Mouse (Mus musculus) spleen, postnatal 36 days (tissue): ENCODE measurements around the gene Mthfd1.

Source experiments
- DNase-seq, 2 experiments: peaks; one replicate each; pipeline ENCODE4 v3.0.0; 2022; ENCODE audit warnings: low spot score in 2 of 2, mixed read lengths in 1 of 2

The Mthfd1 gene

DNA sequence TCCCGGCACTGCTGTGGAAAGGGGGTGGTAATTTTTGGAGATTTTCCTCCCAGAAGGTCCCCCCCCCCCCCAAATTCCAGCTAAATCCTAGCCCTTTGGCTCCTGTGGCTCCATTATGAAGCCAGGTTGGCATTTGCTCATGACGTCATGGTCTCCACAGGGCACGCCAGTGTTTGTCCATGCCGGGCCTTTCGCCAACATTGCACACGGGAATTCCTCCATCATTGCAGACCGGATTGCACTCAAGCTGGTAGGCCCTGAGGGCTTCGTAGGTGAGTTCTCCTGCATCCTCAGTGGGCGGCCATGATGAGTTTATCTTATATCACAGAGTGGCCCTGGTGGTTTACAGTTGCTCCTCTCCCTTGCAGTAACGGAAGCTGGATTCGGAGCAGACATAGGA lies 48.4 kb downstream of the Mthfd1 start:
- no peak for DNase-seq

DNA sequence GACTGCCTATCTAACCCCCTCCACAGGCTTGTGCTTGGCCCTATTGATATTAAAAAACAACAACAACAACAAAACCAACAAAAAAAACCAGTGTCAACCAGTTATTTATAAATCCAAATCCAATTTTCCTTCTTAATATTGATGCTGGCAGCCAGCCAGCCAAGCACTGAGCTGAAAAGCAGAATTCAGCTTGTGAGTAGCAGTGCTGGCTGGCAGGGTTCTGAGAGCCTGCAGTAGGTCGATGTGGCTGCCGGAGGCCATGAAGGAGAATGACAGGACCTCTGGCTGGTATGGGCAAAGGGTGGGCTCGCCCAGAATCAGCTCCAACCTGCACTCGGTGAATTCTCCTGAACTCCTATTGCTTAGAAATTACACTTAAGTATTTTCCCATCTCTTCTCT lies 49.1 kb downstream of the Mthfd1 start:
- no peak for DNase-seq

DNA sequence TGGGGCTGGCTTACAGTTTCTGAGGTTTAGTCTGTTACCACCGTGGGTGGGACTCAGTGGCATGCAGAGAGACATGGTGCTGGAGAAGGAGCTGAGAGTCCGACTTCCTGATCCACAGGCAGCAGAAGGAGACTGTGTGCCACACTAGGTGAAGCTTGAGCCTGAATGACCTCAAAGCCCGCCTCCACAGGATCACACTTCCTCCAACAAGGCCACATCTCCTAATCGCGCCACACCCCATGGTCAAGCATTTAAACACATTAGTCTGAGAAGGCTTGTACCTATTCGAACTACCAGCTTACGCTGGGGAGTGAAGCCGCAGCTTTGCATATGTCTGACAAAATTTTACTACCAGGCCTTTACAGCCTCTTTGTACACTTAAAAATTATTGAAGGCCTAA lies 50.0 kb downstream of the Mthfd1 start:
- DNase-seq: no peak

DNA sequence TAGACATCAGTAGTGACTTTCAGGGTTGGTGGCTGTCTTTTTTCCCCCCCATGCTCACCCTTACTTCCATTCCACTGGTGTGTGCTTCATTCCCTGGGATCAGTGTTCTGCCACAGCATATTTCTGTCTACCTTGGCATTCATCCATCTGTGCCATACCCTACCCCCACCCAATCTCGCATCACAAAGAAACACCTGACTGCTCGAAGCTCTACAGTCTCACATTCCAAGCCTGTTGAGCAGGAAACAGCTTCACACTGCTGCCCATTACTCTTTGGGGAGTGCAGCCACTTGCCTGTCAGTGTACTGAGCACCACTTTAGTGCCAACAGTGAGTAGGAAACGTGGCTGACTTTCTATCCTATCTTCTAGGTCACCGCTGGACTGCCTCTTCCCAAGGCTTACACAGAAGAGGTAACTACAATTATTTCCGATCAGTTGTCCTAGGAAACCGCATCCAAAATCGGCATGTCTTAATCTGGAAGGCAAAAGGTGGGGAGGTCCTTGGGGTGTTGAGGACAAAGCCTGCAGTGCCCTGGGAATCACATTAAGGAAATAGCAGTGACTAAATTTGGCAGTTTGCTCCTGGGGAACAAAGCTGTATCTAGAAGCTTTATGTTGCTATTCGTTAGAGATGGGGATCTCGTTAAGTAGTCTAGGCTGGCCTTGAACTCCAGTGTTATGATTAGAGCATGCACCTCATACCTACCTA lies 51.9 kb downstream of the Mthfd1 start:
- DNase-seq: peak; percentile 18 to 29

DNA sequence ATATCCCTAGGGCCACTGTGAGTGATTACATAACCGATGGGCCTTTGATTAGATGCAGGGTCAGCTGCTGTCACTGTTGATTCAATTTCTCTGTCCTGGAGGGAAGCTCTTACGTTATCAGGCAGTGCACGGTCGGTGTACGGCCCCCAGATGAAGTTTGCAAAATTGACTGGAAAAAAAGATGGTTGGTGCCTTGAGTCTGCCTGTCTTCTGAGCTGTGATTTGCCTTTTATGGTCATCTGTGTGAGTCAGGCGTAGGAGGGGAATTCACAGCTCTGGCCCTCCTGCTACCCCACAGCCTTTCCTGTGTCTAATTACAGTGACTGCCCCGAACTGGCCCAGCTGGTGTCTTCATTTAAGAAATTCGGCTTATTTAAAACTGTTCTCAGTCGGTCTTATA lies 52.9 kb downstream of the Mthfd1 start:
- peak; percentile 55 to 58 for DNase-seq

DNA sequence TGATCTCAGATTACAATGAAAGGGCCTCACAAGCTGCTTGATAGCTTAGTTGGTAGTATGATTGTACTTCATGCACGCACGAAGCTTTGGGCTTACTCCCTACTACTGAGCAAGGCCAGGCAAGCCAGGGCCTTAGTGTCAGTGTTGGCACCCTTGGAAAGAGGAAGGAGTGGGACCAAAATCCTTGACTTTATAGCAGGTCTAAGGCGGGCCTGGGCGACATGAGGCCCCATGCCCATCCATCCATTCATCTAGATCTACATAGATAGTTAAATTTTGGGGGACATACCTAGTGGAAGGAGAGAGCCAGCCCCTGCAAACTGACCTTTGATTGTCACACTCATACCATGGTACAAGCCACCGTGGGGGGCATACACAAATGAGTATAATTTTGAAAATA lies 53.3 kb downstream of the Mthfd1 start:
- DNase-seq: no peak

DNA sequence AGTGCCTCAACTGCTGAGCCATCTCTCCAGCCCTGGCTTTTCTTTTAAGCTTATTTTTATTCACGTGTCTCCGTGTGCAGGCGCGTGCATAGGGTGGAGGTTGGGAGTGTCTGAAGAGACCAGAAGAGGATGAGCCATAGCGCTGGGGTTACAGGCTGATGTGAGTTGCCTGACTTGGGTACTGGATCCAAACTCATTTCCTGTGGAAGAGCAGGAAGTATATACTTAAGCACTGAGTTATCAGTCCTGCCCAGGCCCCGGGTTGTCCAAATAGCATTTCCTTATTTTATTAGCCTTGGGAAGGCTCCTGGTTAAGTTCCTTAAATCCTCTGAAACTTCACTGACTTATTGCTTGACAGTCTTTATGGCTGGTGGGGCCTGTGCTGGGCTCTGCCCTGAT lies 54.9 kb downstream of the Mthfd1 start:
- no peak for DNase-seq

DNA sequence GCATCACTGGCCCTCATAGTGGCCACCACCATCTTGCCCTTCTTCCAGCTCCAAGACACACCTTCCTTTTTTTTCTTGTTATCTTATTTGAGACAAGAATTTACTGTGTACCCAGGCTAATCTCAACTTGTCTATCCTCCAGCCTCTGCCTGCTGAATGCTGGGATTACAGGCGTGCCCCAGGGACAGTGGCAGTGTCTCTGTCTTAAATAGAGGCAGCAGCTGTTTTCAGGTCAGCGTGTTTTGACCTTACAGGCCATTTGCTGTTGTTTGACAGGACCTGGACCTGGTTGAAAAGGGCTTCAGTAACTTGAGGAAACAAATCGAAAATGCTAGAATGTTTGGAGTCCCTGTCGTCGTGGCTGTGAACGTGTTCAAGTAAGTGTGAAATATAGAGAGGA lies 55.5 kb downstream of the Mthfd1 start:
- DNase-seq: no peak

DNA sequence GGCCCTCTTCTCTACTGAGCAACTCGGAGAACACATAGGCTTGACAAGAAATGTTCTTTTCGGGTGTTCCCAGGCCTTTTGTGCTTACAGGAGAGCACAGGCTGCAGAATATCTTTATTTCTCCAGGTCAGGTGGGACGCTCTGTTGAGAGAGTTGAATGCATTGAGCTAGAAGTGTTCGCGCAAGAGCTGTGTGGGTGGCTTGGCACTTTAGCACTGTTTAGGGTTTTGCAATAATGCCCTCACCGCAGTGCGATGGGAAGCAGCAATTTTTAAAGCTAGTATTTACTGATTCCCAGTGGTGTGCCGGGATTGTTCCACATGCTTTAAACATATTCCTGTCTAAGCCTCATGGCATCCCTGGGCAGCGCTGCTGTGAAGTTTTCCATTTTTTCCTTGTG lies 56.1 kb downstream of the Mthfd1 start:
- no peak for DNase-seq

DNA sequence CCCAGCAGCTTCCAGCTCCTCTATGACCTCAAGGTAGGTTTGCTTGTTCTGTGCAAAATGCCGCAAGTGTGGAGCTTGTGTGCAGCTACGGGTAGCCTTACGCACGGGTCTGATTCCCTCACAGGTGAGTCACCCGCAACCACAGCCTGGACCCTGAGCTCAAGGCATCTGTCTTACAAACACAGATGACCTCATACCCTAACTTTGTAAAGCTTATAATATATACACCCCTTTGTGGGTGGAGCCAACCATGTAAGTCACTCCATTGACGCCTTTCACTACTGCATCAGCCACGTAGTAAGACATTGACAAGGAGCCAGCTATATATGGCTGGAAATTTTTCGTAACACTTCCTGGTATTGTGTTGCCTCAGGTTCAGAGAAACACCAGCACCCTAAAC lies 56.9 kb downstream of the Mthfd1 start:
- no peak for DNase-seq

DNA sequence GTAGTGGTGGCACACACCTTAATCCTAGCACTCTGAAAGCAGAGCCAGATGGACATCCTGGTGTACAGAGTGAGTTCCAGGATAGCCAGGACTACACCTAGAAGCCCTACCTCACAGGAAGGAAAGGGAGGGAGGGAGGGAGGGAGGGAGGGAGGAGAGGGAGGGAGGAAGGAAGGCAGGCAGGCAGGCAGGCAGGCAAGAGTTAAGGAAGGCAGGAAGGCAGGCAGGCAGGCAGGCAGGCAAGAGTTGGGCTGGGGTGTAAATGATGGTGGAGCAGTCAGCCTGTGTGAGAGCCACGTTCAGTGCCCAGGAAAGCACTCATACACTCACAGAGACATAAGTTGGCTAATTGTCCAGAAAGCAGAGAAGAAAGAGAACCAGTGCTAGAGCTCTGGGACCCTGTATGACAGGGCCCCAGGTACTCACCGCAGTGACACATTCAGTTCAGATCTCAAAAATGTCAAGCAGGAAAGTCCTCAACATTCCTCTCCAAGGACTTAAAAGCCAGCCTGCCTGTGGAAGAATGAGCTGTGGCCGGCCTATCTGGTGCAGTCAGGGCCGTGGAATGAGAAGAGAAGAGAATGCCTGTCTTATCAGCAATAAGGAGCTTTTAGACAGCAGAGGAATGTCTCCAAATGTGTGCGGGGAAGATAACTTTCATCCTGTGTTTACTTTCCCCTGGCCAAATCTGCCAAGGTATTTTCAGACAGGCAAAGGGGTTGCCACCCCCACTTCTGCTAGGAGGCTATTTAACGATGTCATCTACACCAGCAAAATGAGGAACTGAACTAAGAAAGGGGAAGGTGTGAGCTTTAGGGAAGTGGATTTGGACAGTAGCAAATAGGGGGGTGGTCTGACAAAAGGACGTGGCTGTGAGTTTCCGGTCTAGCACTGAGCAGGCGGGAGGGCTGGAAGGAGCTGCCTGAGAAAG lies 63.4 kb downstream of the Mthfd1 start:
- peak; percentile 77 for DNase-seq

DNA sequence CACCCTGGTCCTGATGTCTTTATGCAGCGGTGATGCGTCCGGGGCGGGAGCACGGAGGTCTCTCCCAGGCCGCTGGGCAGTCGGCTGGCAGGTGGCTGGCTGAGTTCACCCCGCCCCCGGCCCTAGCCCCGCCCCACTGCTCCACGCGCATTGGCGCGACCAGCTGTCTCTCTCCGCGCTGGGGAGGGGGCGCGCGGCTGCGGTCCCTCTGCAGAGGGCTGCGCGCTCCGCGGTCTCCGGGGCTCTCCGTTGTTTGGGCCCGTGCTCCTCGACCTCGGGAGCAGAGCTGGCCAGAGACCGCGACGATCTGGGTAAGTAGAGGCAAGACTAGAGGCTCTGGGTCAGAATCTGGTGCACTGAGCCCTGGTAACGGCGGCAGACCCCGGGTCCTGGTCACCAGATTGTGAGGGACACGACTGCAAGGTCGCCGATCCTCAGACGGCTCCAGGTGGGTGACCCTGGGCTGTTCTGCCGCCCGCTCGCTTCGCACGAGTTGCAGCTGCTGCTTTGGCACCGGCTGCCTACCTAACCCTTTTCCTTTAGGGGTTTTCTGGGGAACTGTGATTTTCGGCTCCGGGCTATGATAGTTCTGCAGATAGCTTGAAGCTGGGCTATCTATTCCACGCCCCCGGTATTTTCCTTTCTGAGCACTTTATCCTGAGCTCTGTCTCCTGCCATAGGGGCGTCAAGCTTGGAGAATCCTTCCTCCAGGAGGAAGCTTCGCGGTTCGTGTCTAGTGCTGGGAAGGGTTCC lies 69.8 kb downstream of the Mthfd1 start, which contains the start of gene Akap5:
Gene Akap5, plus strand, starts transcription at position 213 of the 753 bp plus-strand sequence.
- DNase-seq: peak; percentile 20 to 28

DNA sequence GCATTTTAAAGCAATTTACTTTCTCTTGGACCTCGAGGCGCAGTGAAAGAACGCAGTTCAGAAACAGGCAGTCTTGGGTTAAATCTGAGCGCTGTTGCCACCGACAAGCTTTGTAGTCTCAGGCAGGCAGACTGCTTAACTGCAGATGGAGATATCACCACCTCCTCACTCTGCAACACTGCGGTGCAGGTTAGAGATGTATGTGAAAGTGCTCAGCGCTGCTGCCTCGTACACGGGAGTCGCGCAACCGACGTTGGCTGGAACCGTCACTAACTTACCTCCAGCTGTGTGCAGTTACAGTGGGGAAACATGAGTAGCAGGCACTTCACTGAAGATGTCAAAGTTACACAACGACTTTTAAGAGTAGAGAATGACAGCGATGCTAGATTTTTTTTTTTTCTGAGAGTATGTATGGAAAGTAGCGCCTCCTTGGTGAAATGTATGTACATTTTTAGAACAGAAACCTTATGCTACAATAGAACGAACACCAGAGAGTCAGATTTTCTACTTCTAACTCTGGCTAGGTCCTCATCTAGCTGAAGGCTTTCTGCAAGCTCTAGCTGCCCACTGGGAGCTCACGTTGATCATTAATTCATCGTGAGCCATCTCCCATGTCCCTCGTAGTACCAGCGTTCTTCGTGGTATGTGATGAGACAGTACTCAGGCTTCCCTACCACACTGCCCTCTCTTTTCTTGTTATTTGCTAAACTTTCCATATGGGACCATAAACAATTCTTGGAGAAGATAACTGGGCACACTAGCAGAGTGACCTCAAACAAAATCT lies 71.5 kb downstream of the Mthfd1 start:
- DNase-seq: no peak

DNA sequence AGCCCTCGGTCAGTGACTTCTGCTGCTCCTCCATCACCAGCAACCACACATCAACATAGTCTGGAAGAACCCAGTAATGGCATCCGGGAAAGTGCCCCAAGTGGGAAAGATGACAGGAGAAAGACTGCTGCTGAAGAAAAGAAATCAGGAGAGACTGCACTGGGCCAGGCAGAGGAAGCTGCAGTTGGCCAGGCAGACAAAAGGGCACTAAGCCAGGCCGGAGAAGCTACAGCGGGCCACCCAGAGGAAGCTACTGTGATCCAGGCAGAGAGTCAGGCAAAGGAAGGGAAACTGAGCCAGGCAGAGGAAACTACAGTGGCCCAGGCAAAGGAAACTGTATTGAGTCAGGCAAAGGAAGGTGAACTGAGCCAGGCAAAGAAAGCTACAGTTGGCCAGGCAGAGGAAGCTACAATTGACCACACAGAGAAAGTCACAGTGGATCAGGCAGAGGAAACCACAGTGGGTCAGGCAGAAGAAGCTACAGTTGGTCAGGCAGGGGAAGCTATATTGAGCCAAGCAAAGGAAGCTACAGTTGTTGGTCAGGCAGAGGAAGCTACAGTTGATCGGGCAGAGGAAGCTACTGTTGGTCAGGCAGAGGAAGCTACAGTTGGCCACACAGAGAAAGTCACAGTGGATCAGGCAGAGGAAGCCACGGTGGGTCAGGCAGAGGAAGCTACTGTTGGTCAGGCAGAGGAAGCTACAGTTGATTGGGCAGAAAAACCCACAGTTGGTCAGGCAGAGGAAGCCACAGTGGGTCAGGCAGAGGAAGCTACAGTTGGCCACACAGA lies 73.7 kb downstream of the Mthfd1 start:
- no peak for DNase-seq

DNA sequence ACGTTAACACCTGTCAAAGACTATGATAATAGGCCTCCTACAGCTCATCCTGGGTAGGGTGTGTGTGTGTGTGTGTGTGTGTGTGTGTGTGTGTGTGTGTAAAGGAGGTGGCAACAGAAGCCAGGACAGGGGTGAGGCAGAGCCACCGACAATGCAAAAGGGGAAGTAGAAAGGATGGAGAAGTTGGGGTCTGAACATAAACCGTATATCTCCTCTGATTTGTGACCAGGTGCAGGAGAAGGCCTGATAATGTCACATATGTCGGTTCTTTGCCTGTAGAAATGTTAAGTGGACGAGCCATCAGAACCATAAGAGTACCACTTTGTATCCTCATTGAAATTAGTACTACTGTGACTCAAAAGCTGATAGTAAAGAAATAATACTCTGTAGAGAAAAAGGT lies 78.6 kb downstream of the Mthfd1 start:
- DNase-seq: no peak

DNA sequence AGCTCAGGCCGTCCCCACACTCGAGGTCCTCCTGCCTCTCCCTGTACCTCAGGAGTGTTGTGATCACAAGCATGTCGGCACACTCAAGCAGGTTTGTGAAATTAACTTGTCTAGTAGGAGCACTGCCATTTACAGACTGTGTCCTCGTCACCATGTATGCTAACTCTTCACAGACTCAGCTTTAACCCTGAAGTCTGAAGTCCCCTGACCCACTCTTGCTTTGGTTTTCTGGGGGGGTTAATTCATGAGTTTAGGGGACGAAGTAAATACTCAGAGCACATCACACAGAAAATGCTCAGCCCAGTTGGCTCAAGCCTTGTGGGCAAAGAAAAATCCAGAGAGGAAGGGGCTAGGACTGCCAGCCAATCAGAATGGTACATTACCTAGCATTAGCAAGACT lies 80.5 kb downstream of the Mthfd1 start:
- DNase-seq: no peak

DNA sequence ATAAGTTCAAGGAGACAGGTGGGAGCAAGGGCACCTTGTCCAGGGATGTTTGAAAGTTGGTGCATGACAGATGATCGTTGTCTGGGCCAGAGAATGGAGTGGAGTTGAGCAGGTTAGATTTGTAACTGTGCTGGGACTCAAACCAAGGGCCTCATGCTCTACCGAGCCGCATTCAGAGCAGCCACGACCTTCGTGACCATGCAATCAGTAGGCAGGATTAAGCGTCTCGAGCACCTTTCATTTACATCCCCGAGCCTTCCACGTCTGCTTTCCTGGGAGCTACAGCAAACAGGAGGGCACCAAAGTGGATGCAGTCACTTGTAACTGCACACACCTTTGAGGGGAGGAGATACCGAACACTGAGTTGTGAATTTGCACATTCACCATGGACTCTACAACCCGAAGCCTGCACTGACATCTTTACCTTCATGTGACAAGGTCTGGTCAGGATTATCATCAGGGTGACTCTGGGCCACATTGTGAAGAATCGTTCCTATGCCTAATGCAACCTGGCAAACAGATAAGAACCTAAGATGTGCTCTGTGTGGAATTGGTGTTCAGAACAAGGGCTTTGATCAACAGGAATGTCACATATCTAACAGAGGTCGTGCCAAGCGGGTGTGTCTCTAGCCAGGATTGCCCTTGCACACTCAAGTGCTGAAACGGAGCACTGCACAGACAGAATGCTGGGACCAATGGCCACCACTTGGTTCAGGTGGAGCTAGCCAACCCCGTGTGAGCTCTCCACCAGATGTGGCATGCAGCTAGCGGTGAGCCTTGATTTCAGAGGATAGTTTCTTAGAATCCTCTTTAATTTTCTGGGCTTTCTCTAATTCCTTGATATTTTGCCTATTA lies 81.2 kb downstream of the Mthfd1 start:
- no peak for DNase-seq

DNA sequence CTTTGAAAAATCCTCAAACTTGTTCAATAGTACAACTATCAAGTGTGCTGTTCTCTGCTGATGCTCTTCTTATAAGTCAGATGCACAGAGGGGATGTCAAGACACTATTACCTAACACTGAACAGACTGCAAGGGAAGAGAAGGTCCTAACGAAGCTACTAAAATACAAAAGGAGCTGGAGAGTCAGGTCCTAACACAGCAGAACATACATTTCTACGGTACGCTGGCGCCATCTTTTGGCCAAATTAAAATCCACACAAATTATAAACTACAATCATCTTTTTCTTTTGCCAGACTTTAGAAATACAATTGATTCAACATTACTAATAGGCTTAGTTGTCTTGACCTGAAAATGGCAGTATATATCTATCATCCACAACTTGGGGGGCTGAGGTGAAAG lies 86.0 kb downstream of the Mthfd1 start:
- peak; percentile 35 to 53 for DNase-seq

DNA sequence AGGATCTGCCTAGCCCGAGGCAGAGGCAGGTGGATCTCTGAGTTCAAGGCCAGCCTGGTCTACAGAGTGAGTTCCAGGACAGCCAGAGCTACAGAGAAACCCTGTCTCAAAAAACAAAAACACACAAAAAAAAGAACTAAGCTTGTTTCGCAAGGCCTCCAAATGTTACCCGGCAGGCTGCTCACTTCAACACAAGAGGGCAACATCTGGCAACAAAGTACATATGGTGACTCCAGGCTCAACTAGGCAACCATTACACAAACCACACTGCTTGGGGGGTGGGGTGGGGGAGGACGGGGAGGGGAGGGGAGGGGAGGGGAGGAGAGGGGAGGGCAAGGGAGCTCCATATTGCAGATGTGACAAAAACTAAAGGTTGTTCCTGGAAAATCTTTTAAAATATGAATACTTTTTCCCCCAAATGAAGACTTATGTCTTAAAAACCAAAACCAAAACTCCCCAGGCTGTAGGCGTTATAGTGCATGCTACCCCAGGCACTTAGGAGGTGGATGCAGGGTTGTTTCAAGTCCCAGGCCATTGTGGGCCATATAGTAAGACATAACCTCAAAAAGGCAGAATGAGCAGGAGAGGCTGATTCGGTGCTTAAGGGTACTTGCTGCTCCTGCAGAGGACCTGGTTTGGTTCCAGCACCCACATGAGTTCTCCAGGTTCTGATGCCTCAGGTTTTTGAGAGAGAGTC lies 90.8 kb downstream of the Mthfd1 start:
- peak; percentile 45 to 58 for DNase-seq
